Mouse (Mus musculus) limb, embryonic 12.5 days (tissue): ENCODE data around the gene Taar7a. TPM values are rescaled to one million over a fixed set of nuclear protein-coding genes. Genes with fewer than 3 reads are reported as not detected.

Experiments used
- ATAC-seq: fragments of 200-750 bp; cut with Nextera tagmentation; 2 replicates; pipeline ENCODE4 v1.8.0; 2017; ENCODE audit warnings: low read depth, moderate TSS enrichment; ENCODE audit not compliant: insufficient number of reproducible peaks, insufficient read depth, low FRiP score, low TSS enrichment
- H3K27ac ChIP-seq: fragments of 300-500 bp; sonication (generic); 2 replicates; pipeline ENCODE4 v1.5.1; 2016; ENCODE audit warnings: mild to moderate bottlenecking, moderate library complexity
- H3K27me3 ChIP-seq: fragments of 300-500 bp; sonication (generic); 2 replicates; pipeline ENCODE4 v1.6.1; 2016; ENCODE audit warnings: mild to moderate bottlenecking, moderate library complexity
- H3K36me3 ChIP-seq: fragments of 300-500 bp; sonication (generic); 2 replicates; pipeline ENCODE4 v1.6.1; 2016; ENCODE audit warnings: mild to moderate bottlenecking, moderate library complexity
- H3K4me1 ChIP-seq: fragments of 300-500 bp; sonication (generic); replicated peaks from 2 replicates; pipeline ENCODE4 v1.6.1; 2016
- H3K4me2 ChIP-seq: fragments of 300-500 bp; sonication (generic); 2 replicates; pipeline ENCODE4 v1.6.1; 2016; ENCODE audit warnings: mild to moderate bottlenecking, moderate library complexity
- H3K4me3 ChIP-seq: fragments of 300-500 bp; sonication (generic); replicated peaks from 2 replicates; pipeline ENCODE4 v1.5.1; 2016; ENCODE audit warnings: mild to moderate bottlenecking
- H3K9ac ChIP-seq: fragments of 300-500 bp; sonication (generic); replicated peaks from 2 replicates; pipeline ENCODE4 v1.6.1; 2016; ENCODE audit warnings: mild to moderate bottlenecking, moderate library complexity
- H3K9me3 ChIP-seq: fragments of 300-500 bp; sonication (generic); 2 replicates; pipeline ENCODE4 v1.6.1; 2016; ENCODE audit warnings: mild to moderate bottlenecking, moderate library complexity
- WGBS: fragments of 180-500 bp; shearing (Covaris S2); methylation state at CpG from one replicate; pipeline ENCODE4 v1.1.7; 2016; 5-methylcytosine and 5-hydroxymethylcytosine counted together
- polyA plus RNA-seq: library from polyadenylated mRNA; unstranded; fragments of >200 nt; fragmentation: Nextera tagmentation; extraction: Ambion mirVana; gene quantifications from 2 replicates; pipeline ENCODE4 v1.2.1, GENCODE M21; 2016

The Taar7a gene
- polyA plus RNA-seq, 1 experiment from 2014 or later = not detected

- no peak for ATAC-seq
- H3K9ac ChIP-seq = no peak overlapping the region
- no peak overlapping the region for H3K4me3 ChIP-seq
- H3K9me3 ChIP-seq = no peaks in the 10 kb centered on the region
- H3K27ac ChIP-seq = no peak overlapping the region
- H3K4me1 ChIP-seq = no peaks in the 10 kb centered on the region
- H3K4me2 ChIP-seq = no peak overlapping the region
- no peaks in the 10 kb centered on the region for H3K36me3 ChIP-seq
- no peaks in the 10 kb centered on the region for H3K27me3 ChIP-seq
- 80% methylated on average over 5 of the region's 5 CpGs for WGBS
Observed at GRCm38 (mm10) chr10:23942465-23942864, 50.8 kb downstream of the Taar7a start.

Other genes starting within 250 kb of the Taar7a start
- 152 and 159 TPM in 2 replicates for gene Rps12, start 206.2 kb downstream of the Taar7a start, polyA plus RNA-seq
- 13.4 and 15.2 TPM in 2 replicates for gene Slc18b1, start 196.5 kb downstream of the Taar7a start, polyA plus RNA-seq
- gene Vnn3, start 142.0 kb downstream of the Taar7a start, polyA plus RNA-seq = not detected in 2 replicates
- gene Vnn1, start 98.8 kb downstream of the Taar7a start, polyA plus RNA-seq = 0.61 and 1.0 TPM in 2 replicates
- not detected in 2 replicates for gene Taar1, start 73.1 kb downstream of the Taar7a start, polyA plus RNA-seq
- not detected in 2 replicates for gene Taar2, start 54.9 kb downstream of the Taar7a start, polyA plus RNA-seq
- gene Taar3, start 43.9 kb downstream of the Taar7a start, polyA plus RNA-seq = not detected in 2 replicates
- gene Taar4, start 33.0 kb downstream of the Taar7a start, polyA plus RNA-seq = not detected in 2 replicates
- not detected in 2 replicates for gene Taar5, start 22.8 kb downstream of the Taar7a start, polyA plus RNA-seq
- not detected in 2 replicates for gene Taar6, start 7.8 kb downstream of the Taar7a start, polyA plus RNA-seq
- not detected in 2 replicates for gene Taar7b, start 6.5 kb upstream of the Taar7a start, polyA plus RNA-seq
- not detected in 2 replicates for gene Taar7d, start 33.7 kb upstream of the Taar7a start, polyA plus RNA-seq
- not detected in 2 replicates for gene Taar7e, start 44.1 kb upstream of the Taar7a start, polyA plus RNA-seq
- not detected in 2 replicates for gene Taar7f, start 56.0 kb upstream of the Taar7a start, polyA plus RNA-seq
- not detected in 2 replicates for gene Taar8a, start 83.0 kb upstream of the Taar7a start, polyA plus RNA-seq
- not detected in 2 replicates for gene Taar8b, start 98.8 kb upstream of the Taar7a start, polyA plus RNA-seq
- not detected in 2 replicates for gene Taar8c, start 108.4 kb upstream of the Taar7a start, polyA plus RNA-seq
- not detected in 2 replicates for gene Taar9, start 116.1 kb upstream of the Taar7a start, polyA plus RNA-seq
- 52.0 and 57.9 TPM in 2 replicates for gene Stx7, start 155.8 kb upstream of the Taar7a start, polyA plus RNA-seq
- 19.7 and 20.3 TPM in 2 replicates for gene Moxd1, start 230.0 kb upstream of the Taar7a start, polyA plus RNA-seq